Comparison of ENCODE assay signal across 8 mouse cellular contexts in genomic region chr9:65195053-65195452, GRCm38 (mm10). TPM values are rescaled to one million over a fixed set of nuclear protein-coding genes. Genes with fewer than 3 reads are reported as not detected.
A peak's percentile ranks its signal among the peaks of the same experiment; 100 is the strongest.
DNase-seq lines count a peak whose midpoint lies in the region; ATAC-seq lines count a peak whose summit lies in the region.

TSS of gene Parp16 (plus strand) at chr9:65195353.

- no peak within 1 kb of the TSS for H3K4me3 ChIP-seq in kidney, embryonic 16.5 days (ENCODE audit: low read length)
- no peak within 1 kb of the TSS for H3K4me3 ChIP-seq in hindbrain, embryonic 12.5 days
- no peak within 1 kb of the TSS for H3K4me3 ChIP-seq in midbrain, embryonic 14.5 days (replicated peaks; ENCODE audit: low read depth, low read length)

- H3K27me3 ChIP-seq in kidney, embryonic 16.5 days (ENCODE audit: insufficient read depth, low read length) = no peaks in the 10 kb centered on the region
- H3K27me3 ChIP-seq in hindbrain, embryonic 12.5 days = no peaks in the 10 kb centered on the region
- no peaks in the 10 kb centered on the region for H3K27me3 ChIP-seq in midbrain, embryonic 14.5 days (ENCODE audit: control insufficient read depth, insufficient read depth, low read length)

- 0 out of 2 replicates have a peak within 1 kb of the TSS, but pooled peaks have one; percentile 14 for H3K4me2 ChIP-seq in kidney, embryonic 16.5 days (replicated peaks; ENCODE audit: low read depth, low read length)
- H3K4me2 ChIP-seq in hindbrain, embryonic 12.5 days (replicated peaks) = peak within 1 kb of the TSS; percentile 41; the same call in 1 of the 2 replicates
- 0 out of 2 replicates have a peak within 1 kb of the TSS, but pooled peaks have one; percentile 9 for H3K4me2 ChIP-seq in midbrain, embryonic 14.5 days (ENCODE audit: low read length)

- no peaks in the 10 kb centered on the region for H3K36me3 ChIP-seq in kidney, embryonic 16.5 days (ENCODE audit: insufficient read depth, low read length)
- no peaks in the 10 kb centered on the region for H3K36me3 ChIP-seq in hindbrain, embryonic 12.5 days
- no peaks in the 10 kb centered on the region for H3K36me3 ChIP-seq in midbrain, embryonic 14.5 days (ENCODE audit: control insufficient read depth, insufficient read depth, low read length)

- H3K4me1 ChIP-seq in kidney, embryonic 16.5 days (ENCODE audit: insufficient read depth, low read length) = peaks cover 44% of the 10 kb centered on the region
- peaks cover 39% of the 10 kb centered on the region for H3K4me1 ChIP-seq in hindbrain, embryonic 12.5 days
- peaks cover 12% of the 10 kb centered on the region for H3K4me1 ChIP-seq in midbrain, embryonic 14.5 days (ENCODE audit: control insufficient read depth, insufficient read depth, low read length)

- 56% methylated on average over 4 of the region's 4 CpGs for WGBS in kidney, embryonic 16.5 days
- WGBS in hindbrain, embryonic 12.5 days = 81% methylated on average over 4 of the region's 4 CpGs
- WGBS in midbrain, embryonic 14.5 days = 88% methylated on average over 4 of the region's 4 CpGs

- H3K9ac ChIP-seq in kidney, embryonic 16.5 days (replicated peaks; ENCODE audit: low read length) = peak within 1 kb of the TSS; percentile 50
- H3K9ac ChIP-seq in hindbrain, embryonic 12.5 days = peak within 1 kb of the TSS; percentile 36; the same call in 1 of the 2 replicates
- no peak within 1 kb of the TSS for H3K9ac ChIP-seq in midbrain, embryonic 14.5 days (replicated peaks; ENCODE audit: low read length)

- peak within 1 kb of the TSS; percentile 95 for H3K27ac ChIP-seq in kidney, embryonic 16.5 days (ENCODE audit: low read length)
- peak within 1 kb of the TSS; percentile 90 for H3K27ac ChIP-seq in hindbrain, embryonic 12.5 days
- H3K27ac ChIP-seq in midbrain, embryonic 14.5 days (replicated peaks; ENCODE audit: low read depth, low read length) = peak within 1 kb of the TSS; percentile 77

- no peak for DNase-seq in kidney, adult 8-10 months
- no peak for DNase-seq in adrenal gland, postnatal 4 days (ENCODE audit: low spot score in 2 of 2)
- DNase-seq in midbrain, embryonic 14.5 days = no peak
- DNase-seq in B cell, adult 2 months = no peak
- no peak for DNase-seq in frontal cortex, postnatal 36 days (ENCODE audit: low spot score in 2 of 2)
- DNase-seq in cerebellum, adult 9-11 months = no peak

- no peak for ATAC-seq in kidney, embryonic 16.5 days (ENCODE audit: low FRiP score, low TSS enrichment)
- ATAC-seq in hindbrain, embryonic 12.5 days (ENCODE audit: low FRiP score) = no peak
- no peak for ATAC-seq in midbrain, embryonic 14.5 days (ENCODE audit: low FRiP score, low TSS enrichment)

- H3K9me3 ChIP-seq in kidney, embryonic 16.5 days (ENCODE audit: low read length) = no peaks in the 10 kb centered on the region
- H3K9me3 ChIP-seq in hindbrain, embryonic 12.5 days (replicated peaks) = no peaks in the 10 kb centered on the region
- H3K9me3 ChIP-seq in midbrain, embryonic 14.5 days (ENCODE audit: control insufficient read depth, low read length) = no peaks in the 10 kb centered on the region

RNA-seq across cellular contexts. Expression of gene Parp16, which starts in this region (rescaled TPM):
- polyA plus RNA-seq in kidney, embryonic 16.5 days (2015; fragmentation: Nextera tagmentation; extraction: Ambion mirVana) = 7.4 and 8.6 TPM in 2 replicates
- total RNA-seq in adrenal gland, postnatal 4 days (2021) = 10 to 100 TPM; 23.2 to 27.0 TPM
- 5.8 and 6.4 TPM in 2 replicates for polyA plus RNA-seq in hindbrain, embryonic 12.5 days (2016; fragmentation: Nextera tagmentation; extraction: Ambion mirVana)
- 5.2 and 6.5 TPM in 2 replicates for polyA plus RNA-seq in midbrain, embryonic 14.5 days (2014; fragmentation: Nextera tagmentation; extraction: Ambion mirVana)
